Mouse (Mus musculus): ENCODE measurements around the gene Cfh. TPM values are rescaled to one million over a fixed set of nuclear protein-coding genes. Genes with fewer than 3 reads are reported as not detected.
"Not testable (repeated sequence)": the region's sequence is repeated elsewhere in the genome, so short reads cannot be mapped to it uniquely, and the experiment has no call there.

Gene Cfh
- 0.70 and 0.89 TPM in 2 replicates for polyA plus RNA-seq (2016; fragmentation: Nextera tagmentation; extraction: Ambion mirVana)

- H3K27ac ChIP-seq; H3K27me3 ChIP-seq (ENCODE audit: low read depth, poor library complexity, severe bottlenecking); DNase-seq (ENCODE audit: low spot score); H3K4me1 ChIP-seq; H3K4me3 ChIP-seq; H3K9me3 ChIP-seq (replicated peaks); H3K36me3 ChIP-seq: not testable (repeated sequence)
Measured at GRCm38 (mm10) chr1:140183664-140184063, at the start of gene Cfh. Gene Cfh, minus strand, starts transcription at chr1:140183764.

GRCm38 (mm10) chr1:140226673-140227072, 43.1 kb upstream of the Cfh start:
- H3K36me3 ChIP-seq, result no peaks in the 10 kb centered on the region
- no peaks in the 10 kb centered on the region for H3K9me3 ChIP-seq (replicated peaks)
- WGBS, result 86% methylated on average over 8 of the region's 8 CpGs
- no peak for DNase-seq (ENCODE audit: low spot score)
- no peak overlapping the region for H3K27ac ChIP-seq
- no peaks in the 10 kb centered on the region for H3K4me1 ChIP-seq
- no peaks in the 10 kb centered on the region for H3K27me3 ChIP-seq (ENCODE audit: low read depth, poor library complexity, severe bottlenecking)
- H3K4me3 ChIP-seq, result no peak overlapping the region

- Histone ChIP-seq H3K27ac (no peak overlapping the region), H3K4me1 (no peaks in the 10 kb centered on the region), H3K4me3 (no peak overlapping the region), H3K36me3 (no peaks in the 10 kb centered on the region), H3K27me3 (ENCODE audit: low read depth, poor library complexity, severe bottlenecking) (no peaks in the 10 kb centered on the region), H3K9me3 (replicated peaks) (no peaks in the 10 kb centered on the region)
- 46% methylated on average over 2 of the region's 3 CpGs for WGBS
- peak; percentile 35 for DNase-seq (ENCODE audit: low spot score)
Measured at GRCm38 (mm10) chr1:140225221-140225620, 41.7 kb upstream of the Cfh start.

GRCm38 (mm10) chr1:140205329-140205728, 21.8 kb upstream of the Cfh start:
- H3K4me1 ChIP-seq, result no peaks in the 10 kb centered on the region
- WGBS, result 91% methylated on average over 2 of the region's 2 CpGs
- H3K27ac ChIP-seq, result no peak overlapping the region
- H3K9me3 ChIP-seq (replicated peaks), result no peaks in the 10 kb centered on the region
- no peak for DNase-seq (ENCODE audit: low spot score)
- no peaks in the 10 kb centered on the region for H3K36me3 ChIP-seq
- H3K4me3 ChIP-seq, result no peak overlapping the region
- no peaks in the 10 kb centered on the region for H3K27me3 ChIP-seq (ENCODE audit: low read depth, poor library complexity, severe bottlenecking)

- 86% methylated on average over 2 of the region's 2 CpGs for WGBS
- not testable (repeated sequence) for H3K9me3 ChIP-seq (replicated peaks); H3K36me3 ChIP-seq; H3K4me1 ChIP-seq; H3K4me3 ChIP-seq; DNase-seq (ENCODE audit: low spot score); H3K27me3 ChIP-seq (ENCODE audit: low read depth, poor library complexity, severe bottlenecking); H3K27ac ChIP-seq
Measured at GRCm38 (mm10) chr1:140188500-140188899, 4.9 kb upstream of the Cfh start.

- Histone ChIP-seq H3K36me3 (no peaks in the 10 kb centered on the region), H3K4me3 (no peak overlapping the region), H3K9me3 (replicated peaks) (no peaks in the 10 kb centered on the region), H3K4me1 (no peaks in the 10 kb centered on the region), H3K27me3 (ENCODE audit: low read depth, poor library complexity, severe bottlenecking) (no peaks in the 10 kb centered on the region), H3K27ac (no peak overlapping the region)
- 72% methylated on average over 2 of the region's 2 CpGs for WGBS
- no peak for DNase-seq (ENCODE audit: low spot score)
Measured at GRCm38 (mm10) chr1:140183208-140183607, 356 bp downstream of the Cfh start.

GRCm38 (mm10) chr1:140180125-140180524, 3.4 kb downstream of the Cfh start:
- Histone ChIP-seq H3K27ac (no peak overlapping the region), H3K9me3 (replicated peaks) (no peaks in the 10 kb centered on the region), H3K27me3 (ENCODE audit: low read depth, poor library complexity, severe bottlenecking) (no peaks in the 10 kb centered on the region), H3K4me3 (no peak overlapping the region), H3K36me3 (no peaks in the 10 kb centered on the region), H3K4me1 (no peaks in the 10 kb centered on the region)
- no peak for DNase-seq (ENCODE audit: low spot score)
- WGBS, result 77% methylated on average over 1 of the region's 1 CpGs

- no peak overlapping the region for H3K4me3 ChIP-seq
- WGBS, result 78% methylated on average over 2 of the region's 2 CpGs
- no peaks in the 10 kb centered on the region for H3K36me3 ChIP-seq
- H3K27ac ChIP-seq, result no peak overlapping the region
- H3K9me3 ChIP-seq (replicated peaks), result no peaks in the 10 kb centered on the region
- no peaks in the 10 kb centered on the region for H3K27me3 ChIP-seq (ENCODE audit: low read depth, poor library complexity, severe bottlenecking)
- no peaks in the 10 kb centered on the region for H3K4me1 ChIP-seq
- no peak for DNase-seq (ENCODE audit: low spot score)
Measured at GRCm38 (mm10) chr1:140175442-140175841, 8.1 kb downstream of the Cfh start.

- Histone ChIP-seq H3K36me3 (no peaks in the 10 kb centered on the region), H3K4me1 (no peaks in the 10 kb centered on the region), H3K27ac (no peak overlapping the region), H3K9me3 (replicated peaks) (no peaks in the 10 kb centered on the region), H3K27me3 (ENCODE audit: low read depth, poor library complexity, severe bottlenecking) (no peaks in the 10 kb centered on the region), H3K4me3 (no peak overlapping the region)
- WGBS, result 53% methylated on average over 4 of the region's 4 CpGs
- no peak for DNase-seq (ENCODE audit: low spot score)
Measured at GRCm38 (mm10) chr1:140171581-140172154, 11.9 kb downstream of the Cfh start.

GRCm38 (mm10) chr1:140158970-140159369, 24.6 kb downstream of the Cfh start:
- 69% methylated on average over 3 of the region's 3 CpGs for WGBS
- Histone ChIP-seq H3K4me3 (no peak overlapping the region), H3K27me3 (ENCODE audit: low read depth, poor library complexity, severe bottlenecking) (no peaks in the 10 kb centered on the region), H3K4me1 (no peaks in the 10 kb centered on the region), H3K27ac (no peak overlapping the region), H3K9me3 (replicated peaks) (no peaks in the 10 kb centered on the region), H3K36me3 (no peaks in the 10 kb centered on the region)
- no peak for DNase-seq (ENCODE audit: low spot score)

- Histone ChIP-seq H3K9me3 (replicated peaks) (no peaks in the 10 kb centered on the region), H3K4me3 (no peak overlapping the region), H3K27me3 (ENCODE audit: low read depth, poor library complexity, severe bottlenecking) (no peaks in the 10 kb centered on the region), H3K36me3 (no peaks in the 10 kb centered on the region), H3K4me1 (no peaks in the 10 kb centered on the region), H3K27ac (no peak overlapping the region)
- no peak for DNase-seq (ENCODE audit: low spot score)
Measured at GRCm38 (mm10) chr1:140069471-140069870, 114.1 kb downstream of the Cfh start.

Other genes with a start within 250 kb of the Cfh start
- gene Kcnt2, start 62.4 kb upstream of the Cfh start, polyA plus RNA-seq (2016; fragmentation: Nextera tagmentation; extraction: Ambion mirVana), result 0.73 and 1.1 TPM in 2 replicates